Mouse (Mus musculus): ENCODE results near the gene Hoxa3. TPM values are rescaled to one million over a fixed set of nuclear protein-coding genes. Genes with fewer than 3 reads are reported as not detected.
A peak's percentile ranks its signal among the peaks of the same experiment; 100 is the strongest.

Gene Hoxa3
- polyA plus RNA-seq, 1 experiment from 2014 or later = 5.6 TPM

GRCm38 (mm10) chr6:52178918-52179665 lies 34.0 kb downstream of the Hoxa3 start:
- H3K4me1 ChIP-seq (ENCODE audit: control insufficient read depth, insufficient read depth, low read length) = peaks cover 69% of the 10 kb centered on the region
- WGBS = 14% methylated on average over 4 of the region's 4 CpGs
- no peaks in the 10 kb centered on the region for H3K36me3 ChIP-seq (ENCODE audit: control insufficient read depth, insufficient read depth, low read length)
- no peak overlapping the region for H3K4me3 ChIP-seq (ENCODE audit: low read depth, low read length)
- H3K9ac ChIP-seq (ENCODE audit: low read length) = no peak overlapping the region; the same call in 1 of the 2 replicates
- peak overlapping the region; percentile 8; the same call in 1 of the 2 replicates for H3K4me2 ChIP-seq (ENCODE audit: low read depth, severe bottlenecking)
- no peak overlapping the region for H3K27ac ChIP-seq (replicated peaks; ENCODE audit: low read depth, low read length)
- H3K27me3 ChIP-seq (ENCODE audit: control insufficient read depth, insufficient read depth, low read length) = peaks cover 10% of the 10 kb centered on the region
- DNase-seq (ENCODE audit: low spot score) (peak; percentile 34), ATAC-seq (ENCODE audit: insufficient number of reproducible peaks, low FRiP score, low TSS enrichment, low read depth) (no peak)
- H3K9me3 ChIP-seq (ENCODE audit: control insufficient read depth, low read length) = no peaks in the 10 kb centered on the region

- H3K4me2 ChIP-seq (ENCODE audit: low read depth, severe bottlenecking) = peak overlapping the region; percentile 61; the same call in 1 of the 2 replicates
- DNase-seq (ENCODE audit: low spot score) (peak; percentile 45), ATAC-seq (ENCODE audit: insufficient number of reproducible peaks, low FRiP score, low TSS enrichment, low read depth) (no peak)
- H3K27ac ChIP-seq (replicated peaks; ENCODE audit: low read depth, low read length) = peak overlapping the region; percentile 8; the same call in 1 of the 2 replicates
- H3K27me3 ChIP-seq (ENCODE audit: control insufficient read depth, insufficient read depth, low read length) = peaks cover 10% of the 10 kb centered on the region
- H3K9me3 ChIP-seq (ENCODE audit: control insufficient read depth, low read length) = no peaks in the 10 kb centered on the region
- H3K36me3 ChIP-seq (ENCODE audit: control insufficient read depth, insufficient read depth, low read length) = no peaks in the 10 kb centered on the region
- H3K9ac ChIP-seq (ENCODE audit: low read length) = no peak overlapping the region
- peaks cover 59% of the 10 kb centered on the region for H3K4me1 ChIP-seq (ENCODE audit: control insufficient read depth, insufficient read depth, low read length)
- 3% methylated on average over 9 of the region's 9 CpGs for WGBS
- no peak overlapping the region for H3K4me3 ChIP-seq (ENCODE audit: low read depth, low read length)
Observed at GRCm38 (mm10) chr6:52177806-52178205, 35.3 kb downstream of the Hoxa3 start.

- ATAC-seq (ENCODE audit: insufficient number of reproducible peaks, low FRiP score, low TSS enrichment, low read depth) = no peak
Observed at GRCm38 (mm10) chr6:52177061-52177735, 35.9 kb downstream of the Hoxa3 start, which contains the start of gene 5730596B20Rik. Gene 5730596B20Rik, plus strand, starts transcription at chr6:52177498.

GRCm38 (mm10) chr6:52176391-52176790 lies 36.7 kb downstream of the Hoxa3 start:
- Histone ChIP-seq H3K9ac (ENCODE audit: low read length) (peak overlapping the region; percentile 27; the same call in 1 of the 2 replicates), H3K27me3 (ENCODE audit: control insufficient read depth, insufficient read depth, low read length) (peaks cover 16% of the 10 kb centered on the region), H3K4me2 (ENCODE audit: low read depth, severe bottlenecking) (peak overlapping the region; percentile 61), H3K9me3 (ENCODE audit: control insufficient read depth, low read length) (no peaks in the 10 kb centered on the region), H3K27ac (replicated peaks; ENCODE audit: low read depth, low read length) (no peak overlapping the region; the same call in 1 of the 2 replicates), H3K4me1 (ENCODE audit: control insufficient read depth, insufficient read depth, low read length) (peaks cover 70% of the 10 kb centered on the region), H3K4me3 (ENCODE audit: low read depth, low read length) (peak overlapping the region; percentile 42), H3K36me3 (ENCODE audit: control insufficient read depth, insufficient read depth, low read length) (no peaks in the 10 kb centered on the region)
- peak; percentile 44 for DNase-seq (ENCODE audit: low spot score)
- 1% methylated on average over 6 of the region's 6 CpGs for WGBS
- no peak for ATAC-seq (ENCODE audit: insufficient number of reproducible peaks, low FRiP score, low TSS enrichment, low read depth)

More at GRCm38 (mm10) chr6:52177061-52177735, 35.9 kb downstream of the Hoxa3 start, which contains the start of gene 5730596B20Rik:
- WGBS = under 1% methylated on average over 36 of the region's 36 CpGs
- Histone ChIP-seq H3K4me1 (ENCODE audit: control insufficient read depth, insufficient read depth, low read length) (peaks cover 64% of the 10 kb centered on the region), H3K36me3 (ENCODE audit: control insufficient read depth, insufficient read depth, low read length) (no peaks in the 10 kb centered on the region), H3K9ac (ENCODE audit: low read length) (peak within 1 kb of the TSS; percentile 43), H3K4me3 (ENCODE audit: low read depth, low read length) (peak within 1 kb of the TSS; percentile 42), H3K27me3 (ENCODE audit: control insufficient read depth, insufficient read depth, low read length) (peaks cover 10% of the 10 kb centered on the region), H3K4me2 (ENCODE audit: low read depth, severe bottlenecking) (peak within 1 kb of the TSS; percentile 61), H3K27ac (replicated peaks; ENCODE audit: low read depth, low read length) (peak within 1 kb of the TSS; percentile 8; the same call in 1 of the 2 replicates), H3K9me3 (ENCODE audit: control insufficient read depth, low read length) (no peaks in the 10 kb centered on the region)
- DNase-seq (ENCODE audit: low spot score) = peak; percentile 80

- 2% methylated on average over 21 of the region's 35 CpGs for WGBS
- peak overlapping the region; percentile 56 for H3K9ac ChIP-seq (ENCODE audit: low read length)
- peak overlapping the region; percentile 48 for H3K27ac ChIP-seq (replicated peaks; ENCODE audit: low read depth, low read length)
- H3K4me1 ChIP-seq (ENCODE audit: control insufficient read depth, insufficient read depth, low read length) = peaks cover 71% of the 10 kb centered on the region
- H3K27me3 ChIP-seq (ENCODE audit: control insufficient read depth, insufficient read depth, low read length) = peaks cover 20% of the 10 kb centered on the region
- ATAC-seq (ENCODE audit: insufficient number of reproducible peaks, low FRiP score, low TSS enrichment, low read depth) (no peak), DNase-seq (ENCODE audit: low spot score) (peak; percentile 61)
- H3K4me2 ChIP-seq (ENCODE audit: low read depth, severe bottlenecking) = peak overlapping the region; percentile 61
- no peaks in the 10 kb centered on the region for H3K9me3 ChIP-seq (ENCODE audit: control insufficient read depth, low read length)
- no peaks in the 10 kb centered on the region for H3K36me3 ChIP-seq (ENCODE audit: control insufficient read depth, insufficient read depth, low read length)
- peak overlapping the region; percentile 42 for H3K4me3 ChIP-seq (ENCODE audit: low read depth, low read length)
Observed at GRCm38 (mm10) chr6:52175864-52176263, 37.3 kb downstream of the Hoxa3 start.

- DNase-seq (ENCODE audit: low spot score) = peak; percentile 73
Observed at GRCm38 (mm10) chr6:52174968-52175751, 38.0 kb downstream of the Hoxa3 start.

GRCm38 (mm10) chr6:52173648-52174047 lies 39.5 kb downstream of the Hoxa3 start:
- no peak overlapping the region for H3K27ac ChIP-seq (replicated peaks; ENCODE audit: low read depth, low read length)
- peaks cover 23% of the 10 kb centered on the region for H3K27me3 ChIP-seq (ENCODE audit: control insufficient read depth, insufficient read depth, low read length)
- DNase-seq (ENCODE audit: low spot score) (peak; percentile 28), ATAC-seq (ENCODE audit: insufficient number of reproducible peaks, low FRiP score, low TSS enrichment, low read depth) (no peak)
- no peak overlapping the region for H3K4me3 ChIP-seq (ENCODE audit: low read depth, low read length)
- no peaks in the 10 kb centered on the region for H3K9me3 ChIP-seq (ENCODE audit: control insufficient read depth, low read length)
- H3K4me2 ChIP-seq (ENCODE audit: low read depth, severe bottlenecking) = peak overlapping the region; percentile 76; the same call in 1 of the 2 replicates
- no peak overlapping the region for H3K9ac ChIP-seq (ENCODE audit: low read length)
- H3K36me3 ChIP-seq (ENCODE audit: control insufficient read depth, insufficient read depth, low read length) = peaks cover 2% of the 10 kb centered on the region; the same call in 1 of the 2 replicates
- H3K4me1 ChIP-seq (ENCODE audit: control insufficient read depth, insufficient read depth, low read length) = peaks cover 63% of the 10 kb centered on the region
- 1% methylated on average over 4 of the region's 4 CpGs for WGBS

More at GRCm38 (mm10) chr6:52174968-52175751, 38.0 kb downstream of the Hoxa3 start:
- peak; percentile 35; the same call in 1 of the 2 replicates for ATAC-seq (ENCODE audit: insufficient number of reproducible peaks, low FRiP score, low TSS enrichment, low read depth)
- peak overlapping the region; percentile 42 for H3K4me3 ChIP-seq (ENCODE audit: low read depth, low read length)
- H3K36me3 ChIP-seq (ENCODE audit: control insufficient read depth, insufficient read depth, low read length) = peaks cover 1% of the 10 kb centered on the region; the same call in 1 of the 2 replicates
- 2% methylated on average over 40 of the region's 41 CpGs for WGBS
- H3K9me3 ChIP-seq (ENCODE audit: control insufficient read depth, low read length) = no peaks in the 10 kb centered on the region
- H3K9ac ChIP-seq (ENCODE audit: low read length) = peak overlapping the region; percentile 56
- peaks cover 71% of the 10 kb centered on the region for H3K4me1 ChIP-seq (ENCODE audit: control insufficient read depth, insufficient read depth, low read length)
- peak overlapping the region; percentile 61 for H3K4me2 ChIP-seq (ENCODE audit: low read depth, severe bottlenecking)
- H3K27me3 ChIP-seq (ENCODE audit: control insufficient read depth, insufficient read depth, low read length) = peaks cover 19% of the 10 kb centered on the region
- peak overlapping the region; percentile 48 for H3K27ac ChIP-seq (replicated peaks; ENCODE audit: low read depth, low read length)
